Mouse (Mus musculus): Measurements from ENCODE around the gene Grik4.

DNA sequence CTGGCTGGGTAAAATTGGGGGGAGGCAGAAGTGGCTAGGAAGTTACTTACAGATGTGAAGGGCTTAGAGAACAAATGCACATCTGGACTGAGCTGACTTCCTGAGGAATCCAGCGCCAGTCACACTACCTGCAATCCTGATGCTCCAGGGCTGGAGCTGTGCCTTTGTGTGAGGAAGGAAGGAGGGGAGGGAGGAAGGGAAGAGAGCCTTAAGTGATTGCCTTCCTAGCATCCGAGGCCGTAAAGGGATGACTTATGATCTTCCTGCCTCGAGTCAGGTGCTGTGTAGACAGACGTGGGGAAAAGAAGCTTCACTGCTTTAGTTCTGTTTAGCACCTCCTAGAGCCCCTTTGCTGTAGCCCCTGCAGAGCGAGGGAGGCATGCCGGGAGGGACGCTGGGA is 189.6 kb downstream of the Grik4 start:
- TF ChIP-seq CTCF (IDR thresholded peaks at IDR 0.05; ENCODE audit: borderline replicate concordance, control insufficient read depth, extremely low read depth, insufficient read depth, low read length, poor library complexity) (no peak), POLR2A (IDR thresholded peaks at IDR 0.05; ENCODE audit: control insufficient read depth, extremely low read depth, insufficient read depth, low read length, poor library complexity) (no peak)

All from thymus, adult 2 months (tissue).